Mouse (Mus musculus) A20 (cell line): Measurements from ENCODE around the gene Eya4.

Source experiments
- DNase-seq: peaks from one replicate; pipeline ENCODE4 v3.0.0-alpha.2; 2011; ENCODE audit warnings: low read depth, low spot score

Eya4 gene

GRCm38 (mm10) chr10:23073431-23073830, 277.2 kb downstream of the Eya4 start:
- DNase-seq = no peak

- DNase-seq = no peak
These were observed 286.9 kb downstream of the Eya4 start for GRCm38 (mm10) chr10:23063637-23064036.

GRCm38 (mm10) chr10:23062719-23063118, 287.9 kb downstream of the Eya4 start:
- DNase-seq = no peak

GRCm38 (mm10) chr10:23060694-23061060, 289.9 kb downstream of the Eya4 start:
- DNase-seq = no peak

- no peak for DNase-seq
These were observed 290.4 kb downstream of the Eya4 start for GRCm38 (mm10) chr10:23060041-23060693.

- no peak for DNase-seq
These were observed 297.1 kb downstream of the Eya4 start for GRCm38 (mm10) chr10:23053379-23053915.
